Mouse (Mus musculus) embryonic facial prominence, embryonic 11.5 days (tissue): ENCODE measurements around the gene Cfap157. TPM values are rescaled to one million over a fixed set of nuclear protein-coding genes. Genes with fewer than 3 reads are reported as not detected.

Source experiments
- ATAC-seq: fragments of 200-750 bp; cut with Nextera tagmentation; replicated peaks from 2 replicates; pipeline ENCODE4 v1.8.0; 2017; ENCODE audit warnings: low read depth; ENCODE audit not compliant: insufficient number of reproducible peaks, low FRiP score, low TSS enrichment
- DNase-seq: peaks from one replicate; pipeline ENCODE4 v3.0.0-alpha.2; 2015; ENCODE audit warnings: low spot score
- H3K27ac ChIP-seq: fragments of 300-500 bp; sonication (generic); replicated peaks from 2 replicates; pipeline ENCODE4 v1.5.1; 2014; ENCODE audit warnings: mild to moderate bottlenecking, low read depth, low read length, control low read depth
- H3K27me3 ChIP-seq: fragments of 300-500 bp; sonication (generic); 2 replicates; pipeline ENCODE4 v1.6.1; 2014; ENCODE audit warnings: mild to moderate bottlenecking, low read length, moderate library complexity, mixed read lengths; ENCODE audit not compliant: control insufficient read depth, insufficient read depth
- H3K36me3 ChIP-seq: fragments of 300-500 bp; sonication (generic); replicated peaks from 2 replicates; pipeline ENCODE4 v1.6.1; 2014; ENCODE audit warnings: low read depth, mild to moderate bottlenecking, low read length, moderate library complexity, mixed read lengths; ENCODE audit not compliant: control insufficient read depth, insufficient read depth
- H3K4me1 ChIP-seq: fragments of 300-500 bp; sonication (generic); 2 replicates; pipeline ENCODE4 v1.6.1; 2014; ENCODE audit warnings: low read length, mixed read lengths; ENCODE audit not compliant: control insufficient read depth, insufficient read depth
- H3K4me2 ChIP-seq: fragments of 300-500 bp; sonication (generic); 2 replicates; pipeline ENCODE4 v1.6.1; 2014; ENCODE audit warnings: low read depth, mild to moderate bottlenecking, control low read depth, low read length, moderate library complexity
- H3K4me3 ChIP-seq: fragments of 300-500 bp; sonication (generic); 2 replicates; pipeline ENCODE4 v1.5.1; 2014; ENCODE audit warnings: low read depth, low read length, control low read depth
- H3K9ac ChIP-seq: fragments of 300-500 bp; sonication (generic); replicated peaks from 2 replicates; pipeline ENCODE4 v1.6.1; 2014; ENCODE audit warnings: mild to moderate bottlenecking, control low read depth, low read length
- H3K9me3 ChIP-seq: fragments of 300-500 bp; sonication (generic); replicated peaks from 2 replicates; pipeline ENCODE4 v1.6.1; 2016; ENCODE audit warnings: mild to moderate bottlenecking, low read length, inconsistent platforms, mixed read lengths; ENCODE audit not compliant: control insufficient read depth
- WGBS: fragments of 180-500 bp; shearing (Covaris S2); extraction: QIAGEN DNeasy Blood & Tissue Kit; methylation state at CpG from one replicate; pipeline ENCODE4 v1.1.7; 2014; 5-methylcytosine and 5-hydroxymethylcytosine counted together
- polyA plus RNA-seq: library from polyadenylated mRNA; unstranded; fragments of >200 nt; fragmentation: Nextera tagmentation; extraction: Ambion mirVana; gene quantifications from 2 replicates; pipeline ENCODE4 v1.2.1, GENCODE M21; 2014

Cfap157 gene
- polyA plus RNA-seq, 1 experiment from 2014 or later: not detected

GRCm38 (mm10) chr2:32778081-32778480 is 6.1 kb downstream of the Cfap157 start:
- H3K27ac ChIP-seq: no peak overlapping the region
- no peak overlapping the region for H3K4me2 ChIP-seq
- no peak for DNase-seq
- H3K9me3 ChIP-seq: no peaks in the 10 kb centered on the region
- ATAC-seq: no peak
- H3K4me3 ChIP-seq: no peak overlapping the region
- no peaks in the 10 kb centered on the region; the same call in 1 of the 2 replicates for H3K27me3 ChIP-seq
- no peak overlapping the region for H3K9ac ChIP-seq
- no peaks in the 10 kb centered on the region; the same call in 1 of the 2 replicates for H3K4me1 ChIP-seq
- 89% methylated on average over 6 of the region's 6 CpGs for WGBS
- H3K36me3 ChIP-seq: no peaks in the 10 kb centered on the region

- no peaks in the 10 kb centered on the region; the same call in 1 of the 2 replicates for H3K4me1 ChIP-seq
- ATAC-seq (no peak), DNase-seq (no peak)
- no peaks in the 10 kb centered on the region for H3K9me3 ChIP-seq
- H3K4me3 ChIP-seq: peak overlapping the region; percentile 61
- H3K4me2 ChIP-seq: peak overlapping the region; percentile 86
- no peaks in the 10 kb centered on the region; the same call in 1 of the 2 replicates for H3K27me3 ChIP-seq
- H3K36me3 ChIP-seq: no peaks in the 10 kb centered on the region
- 14% methylated on average over 22 of the region's 22 CpGs for WGBS
- peak overlapping the region; percentile 58 for H3K9ac ChIP-seq
- H3K27ac ChIP-seq: no peak overlapping the region
These were observed 8.0 kb downstream of the Cfap157 start for GRCm38 (mm10) chr2:32776192-32776591.

- no peaks in the 10 kb centered on the region; the same call in 1 of the 2 replicates for H3K4me1 ChIP-seq
- H3K4me3 ChIP-seq: peak within 1 kb of the TSS; percentile 61
- no peaks in the 10 kb centered on the region; the same call in 1 of the 2 replicates for H3K27me3 ChIP-seq
- peak within 1 kb of the TSS; percentile 58 for H3K9ac ChIP-seq
- H3K36me3 ChIP-seq: no peaks in the 10 kb centered on the region
- no peaks in the 10 kb centered on the region for H3K9me3 ChIP-seq
- H3K4me2 ChIP-seq: peak within 1 kb of the TSS; percentile 86
- peak; percentile 91 for ATAC-seq
- H3K27ac ChIP-seq: no peak within 1 kb of the TSS
- peak; percentile 98 for DNase-seq
- WGBS: under 1% methylated on average over 46 of the region's 46 CpGs
These were observed 8.7 kb downstream of the Cfap157 start, which contains the start of the genes Ttc16 and Ptrh1 for GRCm38 (mm10) chr2:32775359-32776074. Ttc16 (minus strand) TSS chr2:32775633. Ptrh1 (plus strand) TSS chr2:32775786.

GRCm38 (mm10) chr2:32772626-32773279 is 11.5 kb downstream of the Cfap157 start:
- Histone ChIP-seq H3K4me1 (no peaks in the 10 kb centered on the region; the same call in 1 of the 2 replicates), H3K36me3 (no peaks in the 10 kb centered on the region), H3K4me3 (no peak overlapping the region), H3K9ac (no peak overlapping the region), H3K4me2 (no peak overlapping the region), H3K27me3 (no peaks in the 10 kb centered on the region; the same call in 1 of the 2 replicates), H3K9me3 (no peaks in the 10 kb centered on the region), H3K27ac (no peak overlapping the region)
- ATAC-seq (no peak), DNase-seq (no peak)
- 80% methylated on average over 8 of the region's 8 CpGs for WGBS

GRCm38 (mm10) chr2:32771886-32772285 is 12.3 kb downstream of the Cfap157 start:
- 15% methylated on average over 12 of the region's 12 CpGs for WGBS
- H3K9me3 ChIP-seq: no peaks in the 10 kb centered on the region
- DNase-seq (no peak), ATAC-seq (no peak)
- H3K9ac ChIP-seq: no peak overlapping the region
- no peak overlapping the region for H3K4me3 ChIP-seq
- H3K4me1 ChIP-seq: no peaks in the 10 kb centered on the region; the same call in 1 of the 2 replicates
- H3K36me3 ChIP-seq: no peaks in the 10 kb centered on the region
- H3K27ac ChIP-seq: no peak overlapping the region
- no peak overlapping the region for H3K4me2 ChIP-seq
- no peaks in the 10 kb centered on the region; the same call in 1 of the 2 replicates for H3K27me3 ChIP-seq

- DNase-seq (peak; percentile 11), ATAC-seq (no peak)
- no peak overlapping the region for H3K4me2 ChIP-seq
- 68% methylated on average over 5 of the region's 5 CpGs for WGBS
- no peak overlapping the region for H3K9ac ChIP-seq
- H3K27me3 ChIP-seq: no peaks in the 10 kb centered on the region
- no peak overlapping the region for H3K27ac ChIP-seq
- no peaks in the 10 kb centered on the region for H3K4me1 ChIP-seq
- H3K4me3 ChIP-seq: no peak overlapping the region
- no peaks in the 10 kb centered on the region for H3K9me3 ChIP-seq
- H3K36me3 ChIP-seq: no peaks in the 10 kb centered on the region
These were observed 14.7 kb downstream of the Cfap157 start for GRCm38 (mm10) chr2:32769327-32770085.

- Histone ChIP-seq H3K9ac (no peak overlapping the region), H3K4me1 (no peaks in the 10 kb centered on the region), H3K27ac (no peak overlapping the region), H3K27me3 (no peaks in the 10 kb centered on the region), H3K4me3 (no peak overlapping the region), H3K9me3 (no peaks in the 10 kb centered on the region), H3K4me2 (no peak overlapping the region), H3K36me3 (no peaks in the 10 kb centered on the region)
- no peak for DNase-seq
- ATAC-seq: no peak
- WGBS: 50% methylated on average over 19 of the region's 19 CpGs
These were observed 15.5 kb downstream of the Cfap157 start for GRCm38 (mm10) chr2:32768661-32769285.
